Mouse (Mus musculus): ENCODE measurements at regions not wholly inside any gene's neighbourhood (a gene's known extent, or its start where the extent isn't known, plus 50 kb on each side); places are given as distances from the start of the nearest gene placed in this dataset.

- no peak overlapping the region for H3K9ac ChIP-seq (ENCODE audit: control insufficient read depth, low read depth, low read length, poor library complexity, severe bottlenecking)
- no peaks in the 10 kb centered on the region for H3K36me3 ChIP-seq (ENCODE audit: control insufficient read depth in 1 of 2, insufficient read depth in 2 of 2, low read length in 2 of 2)
- H3K79me2 ChIP-seq (ENCODE audit: control insufficient read depth, insufficient read depth, low read length, poor library complexity), result no peaks in the 10 kb centered on the region
- no peaks in the 10 kb centered on the region for H3K4me1 ChIP-seq (ENCODE audit: control insufficient read depth in 1 of 2, insufficient read depth in 2 of 2, low read length in 2 of 2)
- H3K4me3 ChIP-seq (ENCODE audit: control insufficient read depth in 1 of 2, insufficient read depth in 1 of 2, low read depth in 2 of 2, low read length in 2 of 2), result no peak overlapping the region
- no peaks in the 10 kb centered on the region for H3K27me3 ChIP-seq (ENCODE audit: control insufficient read depth in 1 of 2, insufficient read depth in 2 of 2, low read length in 2 of 2)
- no peak overlapping the region for H3K27ac ChIP-seq (ENCODE audit: control insufficient read depth, low read depth, low read length)
- no peaks in the 10 kb centered on the region for H3K9me3 ChIP-seq (replicated peaks; ENCODE audit: insufficient read depth, low read length)
- DNase-seq (ENCODE audit: low read depth, low spot score), result no peak
- TF ChIP-seq SMC3 (IDR thresholded peaks at IDR 0.05; ENCODE audit: low read depth, low read length) (no peak), POLR2AphosphoS5 (IDR thresholded peaks at IDR 0.05; ENCODE audit: borderline replicate concordance, low read depth, low read length) (no peak), MAFK (IDR thresholded peaks at IDR 0.05; ENCODE audit: borderline replicate concordance, low read depth, low read length) (no peak), ZNF384 (IDR thresholded peaks at IDR 0.05; ENCODE audit: low read depth, low read length) (no peak), SIN3A (IDR thresholded peaks at IDR 0.05; ENCODE audit: low read length) (no peak), MAX (IDR thresholded peaks at IDR 0.05; ENCODE audit: low read length) (no peak), NRF1 (IDR thresholded peaks at IDR 0.05; ENCODE audit: insufficient read depth, low read depth, low read length, poor library complexity, severe bottlenecking) (no peak), MEF2A (IDR thresholded peaks at IDR 0.05; ENCODE audit: extremely low read depth, insufficient replicate concordance, low read depth, low read length, poor library complexity, severe bottlenecking) (no peak), HCFC1 (IDR thresholded peaks at IDR 0.05; ENCODE audit: low read depth, low read length) (no peak), RAD21 (IDR thresholded peaks at IDR 0.05; ENCODE audit: low read depth, low read length) (no peak), MYB (IDR thresholded peaks at IDR 0.05; ENCODE audit: low read depth, low read length) (no peak), POLR2AphosphoS2 (IDR thresholded peaks at IDR 0.05; ENCODE audit: low read length) (no peak), MYC (IDR thresholded peaks at IDR 0.05; ENCODE audit: low read depth, low read length) (no peak), MXI1 (IDR thresholded peaks at IDR 0.05; ENCODE audit: low read depth, low read length) (no peak)
Observed at GRCm38 (mm10) chr2:160249104-160250093, 84.6 kb downstream of the Gm826 start.

GRCm38 (mm10) chr2:160247286-160247685 lies 86.7 kb downstream of the Gm826 start:
- Histone ChIP-seq H3K9ac (ENCODE audit: control insufficient read depth, low read depth, low read length, poor library complexity, severe bottlenecking) (no peak overlapping the region), H3K36me3 (ENCODE audit: control insufficient read depth in 1 of 2, insufficient read depth in 2 of 2, low read length in 2 of 2) (no peaks in the 10 kb centered on the region), H3K4me3 (ENCODE audit: control insufficient read depth in 1 of 2, insufficient read depth in 1 of 2, low read depth in 2 of 2, low read length in 2 of 2) (no peak overlapping the region), H3K9me3 (replicated peaks; ENCODE audit: insufficient read depth, low read length) (no peaks in the 10 kb centered on the region), H3K27me3 (ENCODE audit: control insufficient read depth in 1 of 2, insufficient read depth in 2 of 2, low read length in 2 of 2) (no peaks in the 10 kb centered on the region), H3K79me2 (ENCODE audit: control insufficient read depth, insufficient read depth, low read length, poor library complexity) (no peaks in the 10 kb centered on the region), H3K4me1 (ENCODE audit: control insufficient read depth in 1 of 2, insufficient read depth in 2 of 2, low read length in 2 of 2) (no peaks in the 10 kb centered on the region), H3K27ac (ENCODE audit: control insufficient read depth, low read depth, low read length) (no peak overlapping the region)
- no peak for DNase-seq (ENCODE audit: low read depth, low spot score)
- TF ChIP-seq ZMIZ1 (IDR thresholded peaks at IDR 0.05; ENCODE audit: low read depth, low read length) (no peak), TCF12 (IDR thresholded peaks at IDR 0.05; ENCODE audit: low read depth, low read length) (no peak), JUND (IDR thresholded peaks at IDR 0.05; ENCODE audit: low read depth, low read length) (no peak), E2F4 (IDR thresholded peaks at IDR 0.05; ENCODE audit: borderline replicate concordance, low read depth, low read length) (no peak), CHD2 (IDR thresholded peaks at IDR 0.05; ENCODE audit: low read length) (no peak), BHLHE40 (IDR thresholded peaks at IDR 0.05; ENCODE audit: borderline replicate concordance, low read depth, low read length) (no peak), HCFC1 (IDR thresholded peaks at IDR 0.05; ENCODE audit: low read depth, low read length) (no peak), TAL1 (IDR thresholded peaks at IDR 0.05; ENCODE audit: low read length) (no peak), RCOR1 (IDR thresholded peaks at IDR 0.05; ENCODE audit: low read depth, low read length) (no peak), USF2 (IDR thresholded peaks at IDR 0.05; ENCODE audit: borderline replicate concordance in 1 of 2, insufficient read depth in 1 of 2, low read depth in 1 of 2, low read length in 2 of 2) (no peak)

Measured in MEL (cell line).